Comparison of ENCODE assay signal across 8 mouse cellular contexts in the genomic region with DNA sequence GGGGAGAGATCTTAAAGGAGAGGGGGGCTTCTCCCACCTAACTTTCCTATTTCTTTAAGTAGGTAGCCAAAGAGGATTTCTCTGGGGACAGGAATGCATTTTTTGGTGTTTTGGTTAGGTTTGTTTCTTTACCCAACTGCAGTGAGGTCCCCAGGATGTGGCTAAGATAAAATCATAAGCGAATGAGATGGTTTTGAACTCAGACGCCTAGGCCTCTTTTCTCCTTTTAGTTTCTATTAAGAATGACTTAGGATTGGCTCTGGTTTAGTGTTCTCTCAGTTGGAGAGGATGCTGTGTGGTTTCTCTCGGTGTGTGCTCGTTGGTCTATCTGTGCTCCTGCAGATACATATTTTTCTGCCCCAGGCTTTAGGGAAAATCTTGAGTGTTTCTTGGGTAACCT. TPM values are rescaled to one million over a fixed set of nuclear protein-coding genes. Genes with fewer than 3 reads are reported as not detected.
DNase-seq lines count a peak whose midpoint lies in the region; ATAC-seq lines count a peak whose summit lies in the region.

No protein-coding gene starts in this region.

- H3K36me3 ChIP-seq in lung, embryonic 15.5 days = 0 out of 2 replicates have a peak, but pooled peaks cover 2% of the 10 kb centered on the region
- peaks cover 13% of the 10 kb centered on the region for H3K36me3 ChIP-seq in embryonic facial prominence, embryonic 12.5 days
- peaks cover 18% of the 10 kb centered on the region for H3K36me3 ChIP-seq in limb, embryonic 10.5 days
- H3K36me3 ChIP-seq in neural tube, embryonic 15.5 days = no peaks in the 10 kb centered on the region

- ATAC-seq in lung, embryonic 15.5 days (ENCODE audit: borderline replicate concordance, extremely low read depth, low FRiP score, low TSS enrichment) = no peak
- ATAC-seq in embryonic facial prominence, embryonic 12.5 days (ENCODE audit: insufficient number of reproducible peaks, insufficient read depth, low FRiP score, low TSS enrichment) = no peak
- no peak for ATAC-seq in neural tube, embryonic 15.5 days (ENCODE audit: low FRiP score)

- peak overlapping the region; percentile 84 for H3K4me3 ChIP-seq in lung, embryonic 15.5 days
- peak overlapping the region; percentile 79 for H3K4me3 ChIP-seq in embryonic facial prominence, embryonic 12.5 days
- peak overlapping the region; percentile 87 for H3K4me3 ChIP-seq in limb, embryonic 10.5 days
- H3K4me3 ChIP-seq in neural tube, embryonic 15.5 days (replicated peaks) = peak overlapping the region; percentile 89

- no peaks in the 10 kb centered on the region for H3K27me3 ChIP-seq in lung, embryonic 15.5 days
- no peaks in the 10 kb centered on the region for H3K27me3 ChIP-seq in embryonic facial prominence, embryonic 12.5 days
- no peaks in the 10 kb centered on the region for H3K27me3 ChIP-seq in limb, embryonic 10.5 days (ENCODE audit: low read depth, poor library complexity, severe bottlenecking)
- H3K27me3 ChIP-seq in neural tube, embryonic 15.5 days (replicated peaks) = no peaks in the 10 kb centered on the region

- DNase-seq in lung, postnatal 36 days = no peak
- DNase-seq in limb, embryonic 10.5 days (ENCODE audit: low spot score) = no peak
- DNase-seq in frontal cortex, adult 2 months (ENCODE audit: extremely low spot score in 1 of 2, low spot score in 1 of 2) = no peak
- DNase-seq in B cell, adult 2 months = no peak
- DNase-seq in layer of hippocampus, postnatal 10 days (ENCODE audit: low spot score in 2 of 2) = no peak

- 10% methylated on average over 4 of the region's 4 CpGs for WGBS in lung, embryonic 15.5 days
- WGBS in embryonic facial prominence, embryonic 12.5 days = 17% methylated on average over 4 of the region's 4 CpGs
- WGBS in limb, embryonic 10.5 days = 50% methylated on average over 4 of the region's 4 CpGs
- 17% methylated on average over 4 of the region's 4 CpGs for WGBS in neural tube, embryonic 15.5 days

- H3K4me1 ChIP-seq in lung, embryonic 15.5 days = peaks cover 45% of the 10 kb centered on the region
- H3K4me1 ChIP-seq in embryonic facial prominence, embryonic 12.5 days = peaks cover 27% of the 10 kb centered on the region
- peaks cover 32% of the 10 kb centered on the region for H3K4me1 ChIP-seq in limb, embryonic 10.5 days
- H3K4me1 ChIP-seq in neural tube, embryonic 15.5 days = peaks cover 63% of the 10 kb centered on the region

- H3K4me2 ChIP-seq in lung, embryonic 15.5 days = peak overlapping the region; percentile 74
- H3K4me2 ChIP-seq in embryonic facial prominence, embryonic 12.5 days (replicated peaks) = peak overlapping the region; percentile 84
- peak overlapping the region; percentile 82 for H3K4me2 ChIP-seq in neural tube, embryonic 15.5 days

- H3K9ac ChIP-seq in lung, embryonic 15.5 days = peak overlapping the region; percentile 86
- peak overlapping the region; percentile 80 for H3K9ac ChIP-seq in embryonic facial prominence, embryonic 12.5 days
- peak overlapping the region; percentile 90 for H3K9ac ChIP-seq in neural tube, embryonic 15.5 days (replicated peaks)

- H3K27ac ChIP-seq in lung, embryonic 15.5 days = peak overlapping the region; percentile 95; the same call in 1 of the 2 replicates
- peak overlapping the region; percentile 89; the same call in 1 of the 2 replicates for H3K27ac ChIP-seq in embryonic facial prominence, embryonic 12.5 days
- peak overlapping the region; percentile 94; the same call in 1 of the 2 replicates for H3K27ac ChIP-seq in limb, embryonic 10.5 days
- peak overlapping the region; percentile 98 for H3K27ac ChIP-seq in neural tube, embryonic 15.5 days (replicated peaks)

- H3K9me3 ChIP-seq in lung, embryonic 15.5 days = no peaks in the 10 kb centered on the region
- no peaks in the 10 kb centered on the region for H3K9me3 ChIP-seq in embryonic facial prominence, embryonic 12.5 days
- H3K9me3 ChIP-seq in limb, embryonic 10.5 days (replicated peaks) = no peaks in the 10 kb centered on the region
- H3K9me3 ChIP-seq in neural tube, embryonic 15.5 days (replicated peaks) = no peaks in the 10 kb centered on the region

RNA-seq across cellular contexts. Expression of gene Aak1, which starts 1.3 kb away (rescaled TPM):
- 12.0 and 17.2 TPM in 2 replicates for polyA plus RNA-seq in lung, embryonic 15.5 days (2015; fragmentation: Nextera tagmentation; extraction: Ambion mirVana)
- polyA plus RNA-seq in embryonic facial prominence, embryonic 12.5 days (2016; fragmentation: Nextera tagmentation; extraction: Ambion mirVana) = 17.9 and 19.7 TPM in 2 replicates
- 11.2 and 13.3 TPM in 2 replicates for polyA plus RNA-seq in limb, embryonic 10.5 days (2016; fragmentation: Nextera tagmentation; extraction: Ambion mirVana)
- 40.2 and 43.4 TPM in 2 replicates for polyA plus RNA-seq in neural tube, embryonic 15.5 days (2015; fragmentation: Nextera tagmentation; extraction: Ambion mirVana)
- 115 and 139 TPM in 2 replicates for polyA plus RNA-seq in frontal cortex, adult 2 months (2012; rRNA removed)
- 100 to 1,000 TPM; 276 to 295 TPM for total RNA-seq in layer of hippocampus, postnatal 10 days (2021)

RNA-seq across cellular contexts. Expression of gene Anxa4, which starts 57.2 kb away (rescaled TPM):
- 120 and 130 TPM in 2 replicates for polyA plus RNA-seq in lung, embryonic 15.5 days (2015; fragmentation: Nextera tagmentation; extraction: Ambion mirVana)
- polyA plus RNA-seq in embryonic facial prominence, embryonic 12.5 days (2016; fragmentation: Nextera tagmentation; extraction: Ambion mirVana) = 15.3 and 19.7 TPM in 2 replicates
- 4.1 and 7.5 TPM in 2 replicates for polyA plus RNA-seq in limb, embryonic 10.5 days (2016; fragmentation: Nextera tagmentation; extraction: Ambion mirVana)
- 4.2 and 21.7 TPM in 2 replicates for polyA plus RNA-seq in neural tube, embryonic 15.5 days (2015; fragmentation: Nextera tagmentation; extraction: Ambion mirVana)
- polyA plus RNA-seq in frontal cortex, adult 2 months (2012; rRNA removed) = 4.1 and 5.5 TPM in 2 replicates
- total RNA-seq in layer of hippocampus, postnatal 10 days (2021) = 1 to 10 TPM; 6.1 to 6.4 TPM
